ENCODE assay signal across 20 mouse cellular contexts in genomic region chr14:22354769-22355574, GRCm38 (mm10).
A peak's percentile ranks its signal among the peaks of the same experiment; 100 is the strongest.
DNase-seq lines count a peak whose midpoint lies in the region; ATAC-seq and TF ChIP-seq lines count a peak whose summit lies in the region.
"Had no signal": no experiment of that assay in that cellular context is flagged by ENCODE, and none has a peak within 500 bp of the region (broad histone marks: within the 10 kb centered on the region; RNA-seq: fewer than 3 reads in every experiment).

No protein-coding gene starts in this region.

- peak; percentile 13 for DNase-seq in forebrain, embryonic 10.5 days (ENCODE audit: extremely low spot score, low spot score)
- no peak for DNase-seq in forebrain, postnatal 0 days
- peak; percentile 6 for DNase-seq in left cerebral cortex, postnatal 4 days
- no peak for DNase-seq in left cerebral cortex, postnatal 36 days (ENCODE audit: low spot score in 2 of 2)
- peak; percentile 71 for DNase-seq in brain, embryonic 14.5 days (ENCODE audit: low read depth)
- peak; percentile 40 for DNase-seq in embryonic facial prominence, embryonic 14.5 days (ENCODE audit: low spot score)
- no peak for DNase-seq in layer of hippocampus, adult 18-20 months (ENCODE audit: low spot score in 2 of 2)
- DNase-seq: adrenal gland, postnatal 10 days; B cell, adult 2 months; cerebellum, adult 11-12 months; gastrocnemius, postnatal 36 days; heart, postnatal 14 days; layer of hippocampus, postnatal 36 days; liver, embryonic 13.5 days; spleen, adult 18-20 months; thymus, adult 18-20 months had no signal

- ATAC-seq in forebrain, postnatal 0 days: no peak
- peak; percentile 58; the same call in 1 of the 2 replicates for ATAC-seq in embryonic facial prominence, embryonic 14.5 days (ENCODE audit: low read depth)
- ATAC-seq: intestine, embryonic 16.5 days; lung, postnatal 0 days had no signal

- intact Hi-C loops in left cerebral cortex, postnatal 4 days (cut with DNase I): no loop called here
- intact Hi-C loops in left cerebral cortex, postnatal 36 days (cut with DNase I): no loop called here

- no peak for TF ChIP-seq POLR2A in brain, embryonic 14.5 days (IDR thresholded peaks at IDR 0.05; ENCODE audit: borderline replicate concordance, extremely low read depth, insufficient read depth, insufficient read length, poor library complexity, severe bottlenecking)

- no peaks in the 10 kb centered on the region for H3K9me3 ChIP-seq in forebrain, embryonic 10.5 days
- H3K9me3 ChIP-seq in forebrain, postnatal 0 days (ENCODE audit: low read length): no peaks in the 10 kb centered on the region
- H3K9me3 ChIP-seq in embryonic facial prominence, embryonic 14.5 days (ENCODE audit: control insufficient read depth, low read length): no peaks in the 10 kb centered on the region
- H3K9me3 ChIP-seq: kidney, embryonic 15.5 days; liver, embryonic 13.5 days had no signal

- no peak overlapping the region; the same call in 1 of the 2 replicates for H3K27ac ChIP-seq in forebrain, embryonic 10.5 days
- H3K27ac ChIP-seq in forebrain, postnatal 0 days (ENCODE audit: low read depth, low read length): no peak overlapping the region
- H3K27ac ChIP-seq in embryonic facial prominence, embryonic 14.5 days (replicated peaks; ENCODE audit: low read depth, low read length): no peak overlapping the region
- H3K27ac ChIP-seq: kidney, embryonic 15.5 days; liver, embryonic 13.5 days had no signal

- H3K4me1 ChIP-seq in forebrain, embryonic 10.5 days: peaks cover 34% of the 10 kb centered on the region
- no peaks in the 10 kb centered on the region for H3K4me1 ChIP-seq in forebrain, postnatal 0 days (ENCODE audit: insufficient read depth)
- peaks cover 19% of the 10 kb centered on the region for H3K4me1 ChIP-seq in embryonic facial prominence, embryonic 14.5 days (ENCODE audit: control insufficient read depth, insufficient read depth, low read length)
- H3K4me1 ChIP-seq: kidney, embryonic 15.5 days; liver, embryonic 13.5 days had no signal

- H3K4me2 ChIP-seq in forebrain, postnatal 0 days (ENCODE audit: low read depth): no peak overlapping the region
- H3K4me2 ChIP-seq in embryonic facial prominence, embryonic 14.5 days (ENCODE audit: low read depth, low read length): no peak overlapping the region
- H3K4me2 ChIP-seq: heart, embryonic 11.5 days; kidney, embryonic 15.5 days; liver, embryonic 13.5 days had no signal

- 79% methylated on average over 15 of the region's 15 CpGs for WGBS in forebrain, embryonic 10.5 days
- 46% methylated on average over 15 of the region's 15 CpGs for WGBS in forebrain, postnatal 0 days
- WGBS in embryonic facial prominence, embryonic 14.5 days: 58% methylated on average over 15 of the region's 15 CpGs

- TF ChIP-seq CTCF in forebrain, postnatal 0 days (IDR thresholded peaks at IDR 0.05; ENCODE audit: low read depth): no peak
- no peak for TF ChIP-seq CTCF in brain, embryonic 14.5 days (IDR thresholded peaks at IDR 0.05; ENCODE audit: borderline replicate concordance, extremely low read depth, insufficient read depth, insufficient read length)

- peaks cover 69% of the 10 kb centered on the region for H3K27me3 ChIP-seq in forebrain, embryonic 10.5 days (ENCODE audit: poor library complexity, severe bottlenecking)
- no peaks in the 10 kb centered on the region; the same call in 1 of the 2 replicates for H3K27me3 ChIP-seq in forebrain, postnatal 0 days (ENCODE audit: insufficient read depth, low read length)
- no peaks in the 10 kb centered on the region for H3K27me3 ChIP-seq in embryonic facial prominence, embryonic 14.5 days (replicated peaks; ENCODE audit: control insufficient read depth, insufficient read depth, low read length)
- H3K27me3 ChIP-seq: liver, embryonic 13.5 days had no signal

- H3K4me3 ChIP-seq in forebrain, embryonic 10.5 days: no peak overlapping the region
- H3K4me3 ChIP-seq in forebrain, postnatal 0 days (ENCODE audit: low read depth, low read length): no peak overlapping the region
- H3K4me3 ChIP-seq in embryonic facial prominence, embryonic 14.5 days (ENCODE audit: low read depth, low read length): no peak overlapping the region
- H3K4me3 ChIP-seq: kidney, embryonic 15.5 days; liver, embryonic 13.5 days had no signal

- H3K36me3 ChIP-seq in forebrain, embryonic 10.5 days (replicated peaks): no peaks in the 10 kb centered on the region
- H3K36me3 ChIP-seq in forebrain, postnatal 0 days (ENCODE audit: insufficient read depth): no peaks in the 10 kb centered on the region
- H3K36me3 ChIP-seq in embryonic facial prominence, embryonic 14.5 days (ENCODE audit: control insufficient read depth, insufficient read depth, low read length): no peaks in the 10 kb centered on the region
- H3K36me3 ChIP-seq: kidney, embryonic 15.5 days; liver, embryonic 13.5 days had no signal

- H3K9ac ChIP-seq in forebrain, postnatal 0 days: no peak overlapping the region
- no peak overlapping the region for H3K9ac ChIP-seq in embryonic facial prominence, embryonic 14.5 days (ENCODE audit: low read depth, low read length)
- H3K9ac ChIP-seq: kidney, embryonic 15.5 days; liver, embryonic 13.5 days had no signal

Comparison
In these comparisons a context has a peak if more than half of its experiments do, and no peak if none do; other contexts are left out.
1. DNase-seq: peak in forebrain, embryonic 10.5 days (single experiment), left cerebral cortex, postnatal 4 days (single experiment), brain, embryonic 14.5 days (single experiment) and embryonic facial prominence, embryonic 14.5 days (single experiment); none in forebrain, postnatal 0 days (single experiment), left cerebral cortex, postnatal 36 days (0 of 2) and layer of hippocampus, adult 18-20 months (0 of 2).